ENCODE assay signal across 8 mouse cellular contexts in genomic region chr17:47864496-47864895, GRCm38 (mm10). TPM values are rescaled to one million over a fixed set of nuclear protein-coding genes. Genes with fewer than 3 reads are reported as not detected.
DNase-seq lines count a peak whose midpoint lies in the region; ATAC-seq lines count a peak whose summit lies in the region.

No protein-coding gene starts in this region.

- H3K9me3 ChIP-seq in hindbrain, embryonic 12.5 days (replicated peaks), result no peaks in the 10 kb centered on the region

- no peak overlapping the region for H3K4me3 ChIP-seq in hindbrain, embryonic 12.5 days

- DNase-seq in NIH3T3 (ENCODE audit: low read depth), result peak; percentile 69
- peak; percentile 72 for DNase-seq in cerebellum, adult 9-11 months
- peak; percentile 52 to 81 for DNase-seq in frontal cortex, postnatal 10 days (ENCODE audit: low spot score in 2 of 2)
- DNase-seq in layer of hippocampus, postnatal 10 days (ENCODE audit: low spot score in 2 of 2), result peak; percentile 87 to 90
- DNase-seq in lung, postnatal 25 days (ENCODE audit: low spot score), result peak; percentile 88
- peak; percentile 86 for DNase-seq in retina, postnatal 1 day
- DNase-seq in urinary bladder, adult 2 months (ENCODE audit: low spot score), result peak; percentile 82

- H3K4me2 ChIP-seq in hindbrain, embryonic 12.5 days (replicated peaks), result peak overlapping the region; percentile 40

- 3% methylated on average over 17 of the region's 17 CpGs for WGBS in hindbrain, embryonic 12.5 days

- peak; percentile 70 for ATAC-seq in hindbrain, embryonic 12.5 days (ENCODE audit: low FRiP score)

- H3K36me3 ChIP-seq in hindbrain, embryonic 12.5 days, result peaks cover 10% of the 10 kb centered on the region

- H3K9ac ChIP-seq in hindbrain, embryonic 12.5 days, result 0 out of 2 replicates have a peak overlapping the region, but pooled peaks have one; percentile 5

- peaks cover 14% of the 10 kb centered on the region for H3K4me1 ChIP-seq in hindbrain, embryonic 12.5 days

- H3K27ac ChIP-seq in hindbrain, embryonic 12.5 days, result peak overlapping the region; percentile 23; the same call in 1 of the 2 replicates

- no peaks in the 10 kb centered on the region; the same call in 1 of the 2 replicates for H3K27me3 ChIP-seq in hindbrain, embryonic 12.5 days

RNA-seq across cellular contexts. Expression of gene Mdfi, which starts 30.0 kb away (rescaled TPM):
- polyA plus RNA-seq in hindbrain, embryonic 12.5 days (2016; fragmentation: Nextera tagmentation; extraction: Ambion mirVana), result 15.0 and 20.9 TPM in 2 replicates
- total RNA-seq in layer of hippocampus, postnatal 10 days (2021), result 1 to 10 TPM; 1.3 to 2.0 TPM
- polyA plus RNA-seq in urinary bladder, adult 2 months (2012; rRNA removed), result 28.5 and 36.2 TPM in 2 replicates

RNA-seq across cellular contexts. Expression of gene Foxp4, which starts 59.9 kb away (rescaled TPM):
- 40.6 and 41.7 TPM in 2 replicates for polyA plus RNA-seq in hindbrain, embryonic 12.5 days (2016; fragmentation: Nextera tagmentation; extraction: Ambion mirVana)
- 10 to 100 TPM; 51.1 to 57.6 TPM for total RNA-seq in layer of hippocampus, postnatal 10 days (2021)
- polyA plus RNA-seq in urinary bladder, adult 2 months (2012; rRNA removed), result 23.6 and 36.5 TPM in 2 replicates
